Mouse (Mus musculus): ENCODE data around the gene Alg5. TPM values are rescaled to one million over a fixed set of nuclear protein-coding genes. Genes with fewer than 3 reads are reported as not detected.
"Not testable (repeated sequence)": the region's sequence is repeated elsewhere in the genome, so short reads cannot be mapped to it uniquely, and the experiment has no call there.

Alg5 gene
- polyA plus RNA-seq (2016; fragmentation: Nextera tagmentation; extraction: Ambion mirVana): 45.0 and 48.1 TPM in 2 replicates

- peak within 1 kb of the TSS; percentile 91 for H3K4me3 ChIP-seq (replicated peaks)
- H3K27ac ChIP-seq: peak within 1 kb of the TSS; percentile 98
- H3K9ac ChIP-seq (replicated peaks): peak within 1 kb of the TSS; percentile 91
- WGBS: under 1% methylated on average over 64 of the region's 65 CpGs
- H3K27me3 ChIP-seq: no peaks in the 10 kb centered on the region
- peaks cover 16% of the 10 kb centered on the region for H3K4me1 ChIP-seq (replicated peaks)
- peak; percentile 92 for ATAC-seq (ENCODE audit: insufficient number of reproducible peaks, insufficient read depth, low FRiP score, low TSS enrichment, low read depth)
- H3K4me2 ChIP-seq: peak within 1 kb of the TSS; percentile 80
- H3K9me3 ChIP-seq: no peaks in the 10 kb centered on the region
- H3K36me3 ChIP-seq: peaks cover 54% of the 10 kb centered on the region
These were observed at the start of gene Alg5, which contains the start of gene Exosc8 for GRCm38 (mm10) chr3:54735247-54736046. TSS of gene Alg5 (plus strand) at chr3:54735539. TSS of gene Exosc8 (minus strand) at chr3:54735393.

GRCm38 (mm10) chr3:54687245-54687644 is 48.1 kb upstream of the Alg5 start:
- 52% methylated on average over 2 of the region's 2 CpGs for WGBS
- ATAC-seq (ENCODE audit: insufficient number of reproducible peaks, insufficient read depth, low FRiP score, low TSS enrichment, low read depth): no peak
- no peaks in the 10 kb centered on the region for H3K9me3 ChIP-seq

GRCm38 (mm10) chr3:54689091-54689490 is 46.2 kb upstream of the Alg5 start:
- H3K4me1 ChIP-seq (replicated peaks): no peaks in the 10 kb centered on the region
- H3K9me3 ChIP-seq: no peaks in the 10 kb centered on the region
- no peaks in the 10 kb centered on the region for H3K36me3 ChIP-seq
- H3K9ac ChIP-seq (replicated peaks): no peak overlapping the region
- no peak overlapping the region for H3K4me2 ChIP-seq
- no peaks in the 10 kb centered on the region for H3K27me3 ChIP-seq
- no peak for ATAC-seq (ENCODE audit: insufficient number of reproducible peaks, insufficient read depth, low FRiP score, low TSS enrichment, low read depth)
- no peak overlapping the region for H3K4me3 ChIP-seq (replicated peaks)
- 51% methylated on average over 2 of the region's 2 CpGs for WGBS
- H3K27ac ChIP-seq: no peak overlapping the region

More at GRCm38 (mm10) chr3:54687245-54687644, 48.1 kb upstream of the Alg5 start:
- Histone ChIP-seq H3K4me2 (no peak overlapping the region), H3K4me3 (replicated peaks) (no peak overlapping the region), H3K4me1 (replicated peaks) (no peaks in the 10 kb centered on the region), H3K36me3 (no peaks in the 10 kb centered on the region), H3K9ac (replicated peaks) (no peak overlapping the region), H3K27ac (no peak overlapping the region), H3K27me3 (no peaks in the 10 kb centered on the region)

GRCm38 (mm10) chr3:54692202-54693055 is 42.9 kb upstream of the Alg5 start, which contains the start of gene Supt20:
TSS of gene Supt20 (plus strand) at chr3:54692807.
- WGBS: 1% methylated on average over 65 of the region's 65 CpGs

GRCm38 (mm10) chr3:54693056-54693415 is 42.3 kb upstream of the Alg5 start:
- Histone ChIP-seq H3K27me3 (no peaks in the 10 kb centered on the region), H3K9ac (replicated peaks) (peak overlapping the region; percentile 71), H3K4me2 (peak overlapping the region; percentile 67), H3K9me3 (no peaks in the 10 kb centered on the region), H3K27ac (peak overlapping the region; percentile 89), H3K36me3 (peaks cover 31% of the 10 kb centered on the region), H3K4me3 (replicated peaks) (peak overlapping the region; percentile 67), H3K4me1 (replicated peaks) (peaks cover 6% of the 10 kb centered on the region; the same call in 1 of the 2 replicates)
- 0% methylated on average over 8 of the region's 8 CpGs for WGBS
- no peak for ATAC-seq (ENCODE audit: insufficient number of reproducible peaks, insufficient read depth, low FRiP score, low TSS enrichment, low read depth)

More at GRCm38 (mm10) chr3:54692202-54693055, 42.9 kb upstream of the Alg5 start, which contains the start of gene Supt20:
- H3K4me2 ChIP-seq: peak within 1 kb of the TSS; percentile 67
- H3K27ac ChIP-seq: peak within 1 kb of the TSS; percentile 89
- peaks cover 25% of the 10 kb centered on the region for H3K36me3 ChIP-seq
- H3K9me3 ChIP-seq: no peaks in the 10 kb centered on the region
- peak; percentile 96 for ATAC-seq (ENCODE audit: insufficient number of reproducible peaks, insufficient read depth, low FRiP score, low TSS enrichment, low read depth)
- H3K4me1 ChIP-seq (replicated peaks): peaks cover 6% of the 10 kb centered on the region; the same call in 1 of the 2 replicates
- H3K9ac ChIP-seq (replicated peaks): peak within 1 kb of the TSS; percentile 71
- H3K27me3 ChIP-seq: no peaks in the 10 kb centered on the region
- H3K4me3 ChIP-seq (replicated peaks): peak within 1 kb of the TSS; percentile 67

- no peaks in the 10 kb centered on the region for H3K27me3 ChIP-seq
- no peak overlapping the region for H3K4me2 ChIP-seq
- no peak overlapping the region for H3K27ac ChIP-seq
- H3K9me3 ChIP-seq: no peaks in the 10 kb centered on the region
- no peak overlapping the region for H3K4me3 ChIP-seq (replicated peaks)
- H3K9ac ChIP-seq (replicated peaks): no peak overlapping the region
- peaks cover 85% of the 10 kb centered on the region for H3K36me3 ChIP-seq
- no peak for ATAC-seq (ENCODE audit: insufficient number of reproducible peaks, insufficient read depth, low FRiP score, low TSS enrichment, low read depth)
- no peaks in the 10 kb centered on the region for H3K4me1 ChIP-seq (replicated peaks)
- 84% methylated on average over 5 of the region's 5 CpGs for WGBS
These were observed 35.5 kb upstream of the Alg5 start for GRCm38 (mm10) chr3:54699759-54700301.

GRCm38 (mm10) chr3:54704106-54704505 is 31.2 kb upstream of the Alg5 start:
- H3K4me1 ChIP-seq (replicated peaks); H3K4me2 ChIP-seq; H3K9me3 ChIP-seq; H3K27me3 ChIP-seq; H3K27ac ChIP-seq; ATAC-seq (ENCODE audit: insufficient number of reproducible peaks, insufficient read depth, low FRiP score, low TSS enrichment, low read depth); H3K4me3 ChIP-seq (replicated peaks); H3K9ac ChIP-seq (replicated peaks): not testable (repeated sequence)
- 94% methylated on average over 8 of the region's 8 CpGs for WGBS
- peaks cover 91% of the 10 kb centered on the region for H3K36me3 ChIP-seq

GRCm38 (mm10) chr3:54708972-54709371 is 26.4 kb upstream of the Alg5 start:
- H3K4me3 ChIP-seq (replicated peaks): no peak overlapping the region
- no peaks in the 10 kb centered on the region for H3K27me3 ChIP-seq
- no peak overlapping the region for H3K9ac ChIP-seq (replicated peaks)
- no peak for ATAC-seq (ENCODE audit: insufficient number of reproducible peaks, insufficient read depth, low FRiP score, low TSS enrichment, low read depth)
- WGBS: 77% methylated on average over 9 of the region's 9 CpGs
- H3K9me3 ChIP-seq: no peaks in the 10 kb centered on the region
- no peak overlapping the region for H3K4me2 ChIP-seq
- peaks cover 88% of the 10 kb centered on the region for H3K36me3 ChIP-seq
- H3K4me1 ChIP-seq (replicated peaks): no peaks in the 10 kb centered on the region
- H3K27ac ChIP-seq: no peak overlapping the region

- no peak within 1 kb of the TSS for H3K9ac ChIP-seq (replicated peaks)
These were observed 21.1 kb upstream of the Alg5 start, which contains the start of gene Gm21958 for GRCm38 (mm10) chr3:54714253-54714652. TSS of gene Gm21958 (minus strand) at chr3:54714353.

GRCm38 (mm10) chr3:54715461-54715860 is 19.9 kb upstream of the Alg5 start:
- 95% methylated on average over 6 of the region's 6 CpGs for WGBS
- Histone ChIP-seq H3K27me3 (no peaks in the 10 kb centered on the region), H3K9ac (replicated peaks) (no peak overlapping the region), H3K36me3 (peaks cover 76% of the 10 kb centered on the region), H3K4me3 (replicated peaks) (no peak overlapping the region), H3K4me1 (replicated peaks) (no peaks in the 10 kb centered on the region), H3K27ac (no peak overlapping the region), H3K9me3 (no peaks in the 10 kb centered on the region), H3K4me2 (no peak overlapping the region)
- no peak for ATAC-seq (ENCODE audit: insufficient number of reproducible peaks, insufficient read depth, low FRiP score, low TSS enrichment, low read depth)

More at GRCm38 (mm10) chr3:54714253-54714652, 21.1 kb upstream of the Alg5 start, which contains the start of gene Gm21958:
- Histone ChIP-seq H3K4me2 (no peak within 1 kb of the TSS), H3K4me3 (replicated peaks) (no peak within 1 kb of the TSS), H3K4me1 (replicated peaks) (no peaks in the 10 kb centered on the region), H3K9me3 (no peaks in the 10 kb centered on the region), H3K27ac (no peak within 1 kb of the TSS), H3K36me3 (peaks cover 83% of the 10 kb centered on the region), H3K27me3 (no peaks in the 10 kb centered on the region)
- WGBS: 89% methylated on average over 6 of the region's 6 CpGs
- ATAC-seq (ENCODE audit: insufficient number of reproducible peaks, insufficient read depth, low FRiP score, low TSS enrichment, low read depth): no peak

GRCm38 (mm10) chr3:54717348-54717747 is 18.0 kb upstream of the Alg5 start:
- 88% methylated on average over 6 of the region's 6 CpGs for WGBS
- H3K27me3 ChIP-seq: no peaks in the 10 kb centered on the region
- H3K27ac ChIP-seq: no peak overlapping the region
- H3K4me1 ChIP-seq (replicated peaks): no peaks in the 10 kb centered on the region
- no peak overlapping the region for H3K4me2 ChIP-seq
- no peak overlapping the region for H3K4me3 ChIP-seq (replicated peaks)
- no peak for ATAC-seq (ENCODE audit: insufficient number of reproducible peaks, insufficient read depth, low FRiP score, low TSS enrichment, low read depth)
- H3K36me3 ChIP-seq: peaks cover 77% of the 10 kb centered on the region
- no peaks in the 10 kb centered on the region for H3K9me3 ChIP-seq
- H3K9ac ChIP-seq (replicated peaks): no peak overlapping the region

Measured in limb, embryonic 12.5 days (tissue).